Mouse (Mus musculus) embryonic facial prominence, embryonic 11.5 days (tissue): ENCODE data around the gene Arhgef12. TPM values are rescaled to one million over a fixed set of nuclear protein-coding genes. Genes with fewer than 3 reads are reported as not detected.

ENCODE experiments used
- ATAC-seq: fragments of 200-750 bp; cut with Nextera tagmentation; replicated peaks from 2 replicates; pipeline ENCODE4 v1.8.0; 2017; ENCODE audit warnings: low read depth; ENCODE audit not compliant: insufficient number of reproducible peaks, low FRiP score, low TSS enrichment
- DNase-seq: peaks from one replicate; pipeline ENCODE4 v3.0.0-alpha.2; 2015; ENCODE audit warnings: low spot score
- H3K27ac ChIP-seq: fragments of 300-500 bp; sonication (generic); replicated peaks from 2 replicates; pipeline ENCODE4 v1.5.1; 2014; ENCODE audit warnings: mild to moderate bottlenecking, low read depth, low read length, control low read depth
- H3K27me3 ChIP-seq: fragments of 300-500 bp; sonication (generic); 2 replicates; pipeline ENCODE4 v1.6.1; 2014; ENCODE audit warnings: mild to moderate bottlenecking, low read length, moderate library complexity, mixed read lengths; ENCODE audit not compliant: control insufficient read depth, insufficient read depth
- H3K36me3 ChIP-seq: fragments of 300-500 bp; sonication (generic); replicated peaks from 2 replicates; pipeline ENCODE4 v1.6.1; 2014; ENCODE audit warnings: low read depth, mild to moderate bottlenecking, low read length, moderate library complexity, mixed read lengths; ENCODE audit not compliant: control insufficient read depth, insufficient read depth
- H3K4me1 ChIP-seq: fragments of 300-500 bp; sonication (generic); 2 replicates; pipeline ENCODE4 v1.6.1; 2014; ENCODE audit warnings: low read length, mixed read lengths; ENCODE audit not compliant: control insufficient read depth, insufficient read depth
- H3K4me2 ChIP-seq: fragments of 300-500 bp; sonication (generic); 2 replicates; pipeline ENCODE4 v1.6.1; 2014; ENCODE audit warnings: low read depth, mild to moderate bottlenecking, control low read depth, low read length, moderate library complexity
- H3K4me3 ChIP-seq: fragments of 300-500 bp; sonication (generic); 2 replicates; pipeline ENCODE4 v1.5.1; 2014; ENCODE audit warnings: low read depth, low read length, control low read depth
- H3K9ac ChIP-seq: fragments of 300-500 bp; sonication (generic); replicated peaks from 2 replicates; pipeline ENCODE4 v1.6.1; 2014; ENCODE audit warnings: mild to moderate bottlenecking, control low read depth, low read length
- H3K9me3 ChIP-seq: fragments of 300-500 bp; sonication (generic); replicated peaks from 2 replicates; pipeline ENCODE4 v1.6.1; 2016; ENCODE audit warnings: mild to moderate bottlenecking, low read length, inconsistent platforms, mixed read lengths; ENCODE audit not compliant: control insufficient read depth
- WGBS: fragments of 180-500 bp; shearing (Covaris S2); extraction: QIAGEN DNeasy Blood & Tissue Kit; methylation state at CpG from one replicate; pipeline ENCODE4 v1.1.7; 2014; 5-methylcytosine and 5-hydroxymethylcytosine counted together
- polyA plus RNA-seq: library from polyadenylated mRNA; unstranded; fragments of >200 nt; fragmentation: Nextera tagmentation; extraction: Ambion mirVana; gene quantifications from 2 replicates; pipeline ENCODE4 v1.2.1, GENCODE M21; 2014

Gene Arhgef12
- polyA plus RNA-seq, 1 experiment from 2014 or later = 8.2 TPM

GRCm38 (mm10) chr9:43108081-43108480 is 1.0 kb upstream of the Arhgef12 start:
- no peak overlapping the region for H3K4me2 ChIP-seq
- H3K4me1 ChIP-seq = no peaks in the 10 kb centered on the region; the same call in 1 of the 2 replicates
- DNase-seq (no peak), ATAC-seq (no peak)
- H3K27ac ChIP-seq = no peak overlapping the region
- H3K9me3 ChIP-seq = no peaks in the 10 kb centered on the region
- no peak overlapping the region for H3K9ac ChIP-seq
- 81% methylated on average over 1 of the region's 1 CpGs for WGBS
- H3K36me3 ChIP-seq = no peaks in the 10 kb centered on the region
- H3K27me3 ChIP-seq = no peaks in the 10 kb centered on the region
- H3K4me3 ChIP-seq = no peak overlapping the region

- Histone ChIP-seq H3K4me2 (no peak overlapping the region), H3K4me1 (no peaks in the 10 kb centered on the region; the same call in 1 of the 2 replicates), H3K9me3 (no peaks in the 10 kb centered on the region), H3K9ac (no peak overlapping the region), H3K27me3 (no peaks in the 10 kb centered on the region), H3K36me3 (no peaks in the 10 kb centered on the region), H3K27ac (no peak overlapping the region), H3K4me3 (no peak overlapping the region)
- WGBS = 65% methylated on average over 5 of the region's 5 CpGs
- DNase-seq (no peak), ATAC-seq (no peak)
These were observed 516 bp upstream of the Arhgef12 start for GRCm38 (mm10) chr9:43107555-43107954.

DNA sequence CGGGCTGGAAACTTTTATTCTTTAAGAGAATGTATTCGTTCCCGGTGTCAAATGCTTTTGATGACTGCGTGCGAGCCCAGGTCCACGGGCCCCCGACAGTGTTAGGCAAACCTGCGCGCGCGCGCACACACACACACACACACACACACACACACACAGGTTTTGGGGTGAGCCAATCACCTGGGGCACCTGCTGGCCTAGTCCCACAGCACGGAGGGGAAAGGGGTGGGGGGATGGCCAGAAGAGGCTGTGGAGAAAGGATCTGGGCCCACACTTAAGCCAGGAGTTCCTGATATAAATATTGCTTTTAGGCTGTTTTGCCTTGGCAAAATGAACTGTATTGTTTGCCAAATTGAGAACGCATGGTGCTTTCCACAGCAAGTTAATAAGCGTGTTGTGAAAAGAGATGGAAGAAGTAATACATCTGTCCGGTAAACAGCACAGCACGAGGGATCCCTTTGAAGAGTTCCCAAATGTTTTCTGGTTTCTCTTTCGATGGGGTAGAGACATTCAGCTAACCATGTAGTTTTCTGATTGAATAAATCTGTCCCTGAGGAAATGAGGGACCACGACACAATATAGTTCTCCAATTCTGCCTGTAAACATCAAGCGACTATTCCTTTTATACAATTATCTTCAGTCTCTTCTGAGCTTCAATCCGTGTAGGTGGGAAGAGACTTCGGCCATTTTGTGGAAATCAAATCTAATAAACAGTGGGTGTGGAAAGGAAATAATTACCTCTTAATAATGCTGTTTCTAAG is 433 bp downstream of the Arhgef12 start:
- Histone ChIP-seq H3K4me2 (peak overlapping the region; percentile 63), H3K4me3 (peak overlapping the region; percentile 64), H3K27me3 (no peaks in the 10 kb centered on the region), H3K36me3 (no peaks in the 10 kb centered on the region), H3K27ac (0 out of 2 replicates have a peak overlapping the region, but pooled peaks have one; percentile 77), H3K9ac (peak overlapping the region; percentile 88), H3K4me1 (no peaks in the 10 kb centered on the region; the same call in 1 of the 2 replicates), H3K9me3 (no peaks in the 10 kb centered on the region)
- ATAC-seq = peak; percentile 35; the same call in 1 of the 2 replicates
- WGBS = 24% methylated on average over 22 of the region's 22 CpGs
- no peak for DNase-seq

DNA sequence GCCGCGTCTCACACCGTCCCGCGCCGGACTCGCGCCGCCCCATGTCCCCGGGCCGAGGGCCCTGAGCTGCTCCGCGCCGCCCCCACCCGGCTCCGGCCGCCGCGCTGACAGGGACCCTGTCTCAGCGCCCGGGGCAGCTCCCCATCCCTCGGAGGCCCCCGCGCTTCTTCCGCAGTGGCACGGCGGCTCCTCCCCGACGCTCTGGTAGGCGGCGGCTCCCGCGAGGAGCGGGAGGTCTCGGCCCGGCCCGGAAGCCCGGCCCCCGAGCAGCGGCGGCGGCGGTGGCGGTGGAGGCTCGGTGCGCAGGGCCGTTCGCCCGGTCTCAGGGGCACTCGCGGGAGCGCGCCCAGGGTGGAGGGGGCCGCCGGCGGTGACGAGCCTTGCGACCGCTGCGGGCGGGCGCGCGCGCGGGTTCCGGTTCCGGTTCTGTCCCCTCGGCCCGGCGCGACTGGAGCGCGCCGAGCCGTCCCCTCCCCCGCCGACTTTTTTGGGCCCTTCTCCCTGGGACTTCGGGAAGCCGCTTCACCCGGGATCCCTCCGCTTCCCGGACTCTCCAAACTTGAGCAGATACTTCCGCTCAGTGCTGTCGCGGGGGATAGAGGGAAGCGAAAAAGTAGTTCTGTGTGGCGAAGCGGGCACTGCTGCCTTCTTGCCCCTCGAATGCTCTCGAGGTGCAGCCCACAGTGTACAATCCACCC is 1.2 kb downstream of the Arhgef12 start:
- no peaks in the 10 kb centered on the region for H3K9me3 ChIP-seq
- no peaks in the 10 kb centered on the region for H3K36me3 ChIP-seq
- H3K4me1 ChIP-seq = no peaks in the 10 kb centered on the region; the same call in 1 of the 2 replicates
- H3K9ac ChIP-seq = peak overlapping the region; percentile 88
- peak overlapping the region; percentile 64 for H3K4me3 ChIP-seq
- ATAC-seq (peak; percentile 82), DNase-seq (peak; percentile 96)
- peak overlapping the region; percentile 77 for H3K27ac ChIP-seq
- H3K27me3 ChIP-seq = no peaks in the 10 kb centered on the region
- peak overlapping the region; percentile 63 for H3K4me2 ChIP-seq
- WGBS = under 1% methylated on average over 82 of the region's 91 CpGs

- DNase-seq = peak; percentile 57
- Histone ChIP-seq H3K4me3 (peak overlapping the region; percentile 64), H3K27me3 (no peaks in the 10 kb centered on the region), H3K4me2 (peak overlapping the region; percentile 63), H3K27ac (peak overlapping the region; percentile 77), H3K36me3 (no peaks in the 10 kb centered on the region), H3K4me1 (no peaks in the 10 kb centered on the region; the same call in 1 of the 2 replicates), H3K9ac (peak overlapping the region; percentile 88), H3K9me3 (no peaks in the 10 kb centered on the region)
- peak; percentile 3; the same call in 1 of the 2 replicates for ATAC-seq
- under 1% methylated on average over 40 of the region's 40 CpGs for WGBS
These were observed 2.0 kb downstream of the Arhgef12 start for GRCm38 (mm10) chr9:43104873-43105663.

GRCm38 (mm10) chr9:43104526-43104872 is 2.5 kb downstream of the Arhgef12 start:
- peak overlapping the region; percentile 63 for H3K4me2 ChIP-seq
- peak overlapping the region; percentile 88 for H3K9ac ChIP-seq
- no peaks in the 10 kb centered on the region for H3K9me3 ChIP-seq
- no peaks in the 10 kb centered on the region for H3K27me3 ChIP-seq
- DNase-seq = no peak
- ATAC-seq = no peak
- H3K27ac ChIP-seq = no peak overlapping the region
- 3% methylated on average over 4 of the region's 4 CpGs for WGBS
- peak overlapping the region; percentile 64 for H3K4me3 ChIP-seq
- H3K36me3 ChIP-seq = no peaks in the 10 kb centered on the region
- H3K4me1 ChIP-seq = no peaks in the 10 kb centered on the region; the same call in 1 of the 2 replicates

DNA sequence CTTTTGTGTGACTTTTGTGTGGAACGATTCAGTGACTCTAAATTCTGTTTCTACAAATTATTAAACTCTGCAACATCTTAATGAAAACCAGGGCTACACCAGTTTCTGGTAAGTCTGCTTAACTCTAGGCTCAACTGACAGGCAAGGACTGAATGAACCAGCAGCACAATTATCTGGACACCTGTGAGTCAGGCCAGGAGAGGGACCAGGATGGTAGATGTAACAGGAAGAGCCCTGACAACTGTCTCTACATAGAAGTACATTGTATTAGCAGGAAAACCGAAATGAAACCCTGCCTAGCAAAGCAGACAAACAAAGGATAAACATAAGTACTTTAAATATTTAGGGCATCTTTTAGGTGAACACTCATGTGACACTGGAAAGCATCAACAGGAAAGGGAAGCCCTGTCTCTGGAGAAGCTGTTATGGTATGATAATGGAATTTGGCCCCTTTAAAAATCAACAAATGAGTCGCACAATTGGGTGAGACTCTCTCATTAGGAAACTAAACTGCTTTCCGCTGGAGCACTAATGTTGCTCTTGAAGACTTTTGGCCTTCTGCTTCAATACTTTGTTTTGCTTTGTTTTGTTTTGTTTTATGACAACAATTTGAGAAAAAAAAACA is 3.3 kb downstream of the Arhgef12 start:
- Histone ChIP-seq H3K27me3 (no peaks in the 10 kb centered on the region), H3K4me3 (peak overlapping the region; percentile 64), H3K4me1 (no peaks in the 10 kb centered on the region; the same call in 1 of the 2 replicates), H3K27ac (no peak overlapping the region), H3K4me2 (peak overlapping the region; percentile 63), H3K9ac (no peak overlapping the region; the same call in 1 of the 2 replicates), H3K9me3 (no peaks in the 10 kb centered on the region), H3K36me3 (no peaks in the 10 kb centered on the region)
- 36% methylated on average over 4 of the region's 4 CpGs for WGBS
- peak; percentile 27 for DNase-seq
- ATAC-seq = no peak
